Comparison of ENCODE assay signal across 26 mouse cellular contexts in the genomic region with DNA sequence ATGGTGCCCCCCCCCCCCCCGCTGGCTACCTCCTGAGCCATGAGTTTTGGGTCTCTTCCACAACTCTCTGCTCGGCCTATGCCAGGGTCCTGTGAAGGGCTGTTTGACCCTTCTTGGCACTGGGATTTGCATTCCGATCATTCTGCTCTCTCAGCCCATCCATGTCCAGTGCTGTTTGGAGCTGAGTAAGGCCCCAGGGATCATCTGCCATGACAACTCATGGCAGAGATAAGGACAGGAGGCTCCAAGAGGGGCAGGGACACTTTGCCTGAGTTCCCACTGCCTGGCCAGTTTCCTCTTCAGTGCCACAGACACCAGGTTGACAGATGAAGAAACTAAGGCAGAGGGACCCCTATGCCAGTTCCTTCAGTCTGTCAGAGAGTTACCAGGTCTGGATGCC. TPM values are rescaled to one million over a fixed set of nuclear protein-coding genes. Genes with fewer than 3 reads are reported as not detected.
A peak's percentile ranks its signal among the peaks of the same experiment; 100 is the strongest.
DNase-seq lines count a peak whose midpoint lies in the region; ATAC-seq lines count a peak whose summit lies in the region.
"Had no signal": no experiment of that assay in that cellular context is flagged by ENCODE, and none has a peak within 500 bp of the region (broad histone marks: within the 10 kb centered on the region; RNA-seq: fewer than 3 reads in every experiment).

No protein-coding gene starts in this region.

- DNase-seq in adrenal gland, postnatal 14 days, result peak; percentile 37
- DNase-seq in adrenal gland, postnatal 36 days, result no peak
- DNase-seq in neural tube, embryonic 10.5 days (ENCODE audit: extremely low spot score, low spot score), result no peak
- no peak for DNase-seq in urinary bladder, postnatal 4 days (ENCODE audit: low spot score in 2 of 2)
- DNase-seq in T-cell, adult 2 months (ENCODE audit: low spot score), result no peak
- no peak for DNase-seq in thymus, postnatal 36 days
- DNase-seq: liver; lung, embryonic 14.5 days; thymus, postnatal 14 days had no signal

- H3K4me1 ChIP-seq in neural tube, embryonic 15.5 days, result peaks cover 41% of the 10 kb centered on the region
- H3K4me1 ChIP-seq in heart, embryonic 12.5 days (replicated peaks), result peaks cover 69% of the 10 kb centered on the region

- WGBS in neural tube, embryonic 15.5 days, result 76% methylated on average over 3 of the region's 3 CpGs
- WGBS in heart, embryonic 12.5 days, result 55% methylated on average over 3 of the region's 3 CpGs

- no peak overlapping the region for H3K4me3 ChIP-seq in neural tube, embryonic 15.5 days (replicated peaks)
- H3K4me3 ChIP-seq in heart, embryonic 12.5 days, result no peak overlapping the region
- H3K4me3 ChIP-seq: forebrain, embryonic 10.5 days; megakaryocyte, embryonic 14.5 days; stomach, embryonic 15.5 days had no signal

- no peak overlapping the region for H3K27ac ChIP-seq in neural tube, embryonic 15.5 days (replicated peaks)
- H3K27ac ChIP-seq in heart, embryonic 12.5 days (ENCODE audit: poor library complexity, severe bottlenecking), result peak overlapping the region; percentile 87
- H3K27ac ChIP-seq: forebrain, embryonic 10.5 days; kidney, postnatal 0 days had no signal

- no peaks in the 10 kb centered on the region for H3K36me3 ChIP-seq in neural tube, embryonic 15.5 days
- H3K36me3 ChIP-seq in heart, embryonic 12.5 days, result no peaks in the 10 kb centered on the region
- H3K36me3 ChIP-seq: forebrain, embryonic 10.5 days; hindbrain, embryonic 15.5 days; stomach, embryonic 15.5 days had no signal

- H3K27me3 ChIP-seq in neural tube, embryonic 15.5 days (replicated peaks), result peaks cover 27% of the 10 kb centered on the region; the same call in 1 of the 2 replicates
- peaks cover 20% of the 10 kb centered on the region for H3K27me3 ChIP-seq in heart, embryonic 12.5 days (replicated peaks)

- no peaks in the 10 kb centered on the region for H3K9me3 ChIP-seq in neural tube, embryonic 15.5 days (replicated peaks)
- H3K9me3 ChIP-seq in heart, embryonic 12.5 days (replicated peaks), result no peaks in the 10 kb centered on the region
- H3K9me3 ChIP-seq: forebrain, embryonic 10.5 days; hindbrain, embryonic 15.5 days; megakaryocyte, embryonic 14.5 days; stomach, embryonic 15.5 days had no signal

- no peak for ATAC-seq in neural tube, embryonic 15.5 days (ENCODE audit: low FRiP score)
- ATAC-seq in heart, embryonic 12.5 days (ENCODE audit: insufficient number of reproducible peaks, low FRiP score), result no peak
- ATAC-seq: intestine, postnatal 0 days had no signal

- H3K4me2 ChIP-seq in neural tube, embryonic 15.5 days, result 0 out of 2 replicates have a peak overlapping the region, but pooled peaks have one; percentile 90
- H3K4me2 ChIP-seq in heart, embryonic 12.5 days, result 0 out of 2 replicates have a peak overlapping the region, but pooled peaks have one; percentile 97

- H3K9ac ChIP-seq in neural tube, embryonic 15.5 days (replicated peaks), result no peak overlapping the region
- H3K9ac ChIP-seq in heart, embryonic 12.5 days, result no peak overlapping the region
- H3K9ac ChIP-seq: lung, embryonic 14.5 days; stomach, embryonic 15.5 days had no signal

RNA-seq across cellular contexts. Expression of a gene that starts 1.4 kb away (rescaled TPM):
- 678 and 701 TPM in 2 replicates for total RNA-seq in adrenal gland, postnatal 14 days (2021)
- 1,000 to 10,000 TPM; 1,187 to 1,472 TPM for total RNA-seq in adrenal gland, postnatal 36 days (2021)
- polyA plus RNA-seq in neural tube, embryonic 15.5 days (2015; fragmentation: Nextera tagmentation; extraction: Ambion mirVana), result 12.5 and 12.9 TPM in 2 replicates
- polyA plus RNA-seq in heart, embryonic 12.5 days (2016; fragmentation: Nextera tagmentation; extraction: Ambion mirVana), result 45.1 and 46.2 TPM in 2 replicates
- total RNA-seq: CH12.LX; neutrophil, adult 5-6 weeks had no signal

RNA-seq across cellular contexts. Expression of a gene that starts 41.0 kb away (rescaled TPM):
- total RNA-seq in adrenal gland, postnatal 14 days (2021), result 1.0 and 1.4 TPM in 2 replicates
- total RNA-seq in adrenal gland, postnatal 36 days (2021), result 1 to 10 TPM; 1.4 to 4.0 TPM
- polyA plus RNA-seq in neural tube, embryonic 15.5 days (2015; fragmentation: Nextera tagmentation; extraction: Ambion mirVana), result not detected in 2 replicates
- not detected in 2 replicates for polyA plus RNA-seq in heart, embryonic 12.5 days (2016; fragmentation: Nextera tagmentation; extraction: Ambion mirVana)
- total RNA-seq: CH12.LX; gastrocnemius, postnatal 4 days; layer of hippocampus, postnatal 10 days; left cerebral cortex, postnatal 10 days; neutrophil, adult 5-6 weeks had no signal
- polyA plus RNA-seq: cortical plate, adult 2 months; embryonic facial prominence, embryonic 14.5 days; forebrain, embryonic 10.5 days; frontal cortex, adult 2 months; hindbrain, embryonic 15.5 days; intestine, postnatal 0 days; kidney, postnatal 0 days; lung, embryonic 14.5 days; small intestine, adult 2 months; stomach, embryonic 15.5 days had no signal
